Mouse (Mus musculus) bone marrow macrophage, adult 2 months (primary cell): ENCODE measurements at regions not wholly inside any gene's neighbourhood (a gene's known extent, or its start where the extent isn't known, plus 50 kb on each side); places are given as distances from the start of the nearest gene placed in this dataset.

Experiments
- H3K27ac ChIP-seq: 2 replicates; pipeline ENCODE4 v1.5.1; 2012; ENCODE audit warnings: low read depth, low read length; ENCODE audit not compliant: insufficient read depth
- H3K4me1 ChIP-seq: 2 replicates; pipeline ENCODE4 v1.6.1; 2012; ENCODE audit warnings: low read length; ENCODE audit not compliant: control insufficient read depth, insufficient read depth
- H3K4me3 ChIP-seq: 2 replicates; pipeline ENCODE4 v1.5.1; 2012; ENCODE audit warnings: mild to moderate bottlenecking, low read length, moderate library complexity; ENCODE audit not compliant: insufficient read depth
- CTCF ChIP-seq: IDR thresholded peaks from 2 replicates; pipeline ENCODE4 v1.5.1; 2012; ENCODE audit warnings: low read depth, mild to moderate bottlenecking, low read length, moderate library complexity
- POLR2A ChIP-seq: IDR thresholded peaks from 2 replicates; pipeline ENCODE4 v1.6.1; 2012; ENCODE audit warnings: mild to moderate bottlenecking, low read depth, low read length, borderline replicate concordance

- H3K27ac ChIP-seq: no peak overlapping the region
- TF ChIP-seq POLR2A: no peak
- no peak for TF ChIP-seq CTCF
Observed at GRCm38 (mm10) chr5:118815783-118816182, 255.3 kb downstream of the Med13l start.

DNA sequence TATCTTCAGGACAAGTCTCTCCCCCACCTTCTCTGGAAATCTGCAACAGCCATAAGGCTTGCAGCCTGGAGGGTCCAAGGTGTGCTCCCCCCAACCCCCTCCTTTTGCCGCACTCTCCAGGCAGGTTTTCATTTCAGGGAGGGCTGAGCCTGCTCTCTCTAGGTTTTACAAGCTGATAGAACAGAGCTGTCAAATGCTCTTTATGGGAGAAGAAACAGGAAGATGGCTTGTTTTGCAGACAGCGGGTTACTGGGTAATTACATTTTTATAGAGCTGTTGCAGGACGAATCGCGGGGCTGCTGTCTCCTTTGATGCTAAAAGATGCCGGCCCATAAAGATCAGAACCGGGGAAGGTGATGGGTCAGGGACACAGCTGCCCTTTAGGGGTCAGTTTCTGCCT, 257.8 kb downstream of the Med13l start:
- no peak for TF ChIP-seq POLR2A
- TF ChIP-seq CTCF: no peak
- Histone ChIP-seq H3K4me1 (no peaks in the 10 kb centered on the region), H3K27ac (no peak overlapping the region), H3K4me3 (no peak overlapping the region)

More at GRCm38 (mm10) chr5:118815783-118816182, 255.3 kb downstream of the Med13l start:
- Histone ChIP-seq H3K4me1 (no peaks in the 10 kb centered on the region), H3K4me3 (no peak overlapping the region)

- Histone ChIP-seq H3K27ac (no peak overlapping the region), H3K4me3 (no peak overlapping the region), H3K4me1 (no peaks in the 10 kb centered on the region)
- TF ChIP-seq CTCF (no peak), POLR2A (no peak)
Observed at GRCm38 (mm10) chr5:118824791-118825190, 264.3 kb downstream of the Med13l start.

DNA sequence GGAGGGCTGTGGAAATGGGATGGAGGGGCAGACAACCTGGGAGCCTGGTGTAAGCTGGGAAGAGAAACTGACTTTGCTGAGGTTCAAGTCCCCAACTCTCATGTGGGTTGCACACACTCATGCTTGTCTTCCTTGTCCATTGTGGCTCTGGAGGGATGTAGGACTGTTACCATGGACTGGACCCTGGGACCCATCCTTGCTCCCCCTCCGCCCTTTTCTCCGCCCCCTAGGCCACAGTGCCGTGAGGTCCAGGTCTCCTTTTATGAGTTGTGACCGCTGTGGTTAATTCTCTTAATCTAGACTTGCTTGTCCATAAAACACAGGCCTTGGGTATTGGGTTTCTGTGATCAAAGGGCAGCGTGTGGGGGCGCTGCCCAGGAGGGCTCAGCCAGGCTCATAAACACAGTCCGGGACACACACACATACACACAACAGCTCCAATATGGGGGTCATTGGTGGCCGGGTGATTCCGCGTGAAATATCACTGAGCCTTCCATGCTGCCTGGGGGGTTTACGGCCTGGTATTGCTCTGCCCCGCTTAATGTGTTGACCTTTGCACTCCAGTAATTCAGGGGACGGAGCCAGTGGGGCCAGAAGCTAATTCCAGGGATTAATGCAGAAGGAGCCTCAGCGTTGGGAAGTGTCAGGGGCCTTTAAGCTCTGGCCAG, 268.7 kb downstream of the Med13l start:
- no peak for TF ChIP-seq CTCF
- no peak for TF ChIP-seq POLR2A
- Histone ChIP-seq H3K4me3 (no peak overlapping the region), H3K4me1 (no peaks in the 10 kb centered on the region), H3K27ac (no peak overlapping the region)

DNA sequence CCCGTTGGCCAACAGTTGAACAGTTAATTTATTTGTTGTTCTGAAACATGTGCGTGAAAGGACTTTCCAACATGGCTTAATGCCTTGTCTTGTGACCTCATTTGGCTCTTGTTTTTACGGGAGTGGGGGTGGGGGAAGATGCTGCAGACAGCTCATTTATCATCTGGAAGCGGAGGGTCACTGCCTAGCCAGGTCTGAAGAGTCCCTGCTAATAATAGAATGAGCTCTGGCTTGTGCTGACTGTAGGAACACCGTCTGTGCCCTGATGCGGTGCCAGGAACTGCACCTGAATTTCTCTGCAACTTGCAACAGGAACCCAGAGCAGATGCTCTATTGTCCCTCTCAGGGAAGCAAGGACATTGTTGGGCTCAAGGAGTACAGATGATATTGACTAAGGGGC, 272.2 kb downstream of the Med13l start:
- Histone ChIP-seq H3K27ac (no peak overlapping the region), H3K4me3 (no peak overlapping the region), H3K4me1 (no peaks in the 10 kb centered on the region)
- no peak for TF ChIP-seq POLR2A
- no peak for TF ChIP-seq CTCF

GRCm38 (mm10) chr5:118834129-118834528, 273.6 kb downstream of the Med13l start:
- Histone ChIP-seq H3K4me3 (no peak overlapping the region), H3K4me1 (no peaks in the 10 kb centered on the region), H3K27ac (no peak overlapping the region)
- TF ChIP-seq CTCF (no peak), POLR2A (no peak)

DNA sequence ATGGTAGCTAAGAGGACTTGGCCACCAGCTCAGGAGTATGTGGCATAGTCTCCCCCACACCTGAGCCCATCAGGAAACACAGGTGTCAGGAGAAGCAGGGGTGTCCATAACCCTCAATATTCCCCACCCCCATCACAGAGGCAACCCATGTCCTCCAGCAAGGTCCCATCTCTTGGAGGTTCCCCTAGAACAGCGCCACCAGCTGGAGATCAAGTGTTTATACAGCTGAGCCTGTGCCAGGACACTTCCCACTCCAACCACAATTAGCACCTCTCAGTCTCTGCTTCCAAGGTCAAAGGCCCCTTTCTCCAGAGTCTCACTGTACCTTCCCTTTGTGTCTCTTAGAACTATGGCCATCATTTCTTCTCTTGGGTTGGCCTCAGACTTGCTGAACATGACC, 276.5 kb downstream of the Med13l start:
- TF ChIP-seq CTCF (no peak), POLR2A (no peak)
- Histone ChIP-seq H3K27ac (no peak overlapping the region), H3K4me3 (no peak overlapping the region), H3K4me1 (no peaks in the 10 kb centered on the region)

DNA sequence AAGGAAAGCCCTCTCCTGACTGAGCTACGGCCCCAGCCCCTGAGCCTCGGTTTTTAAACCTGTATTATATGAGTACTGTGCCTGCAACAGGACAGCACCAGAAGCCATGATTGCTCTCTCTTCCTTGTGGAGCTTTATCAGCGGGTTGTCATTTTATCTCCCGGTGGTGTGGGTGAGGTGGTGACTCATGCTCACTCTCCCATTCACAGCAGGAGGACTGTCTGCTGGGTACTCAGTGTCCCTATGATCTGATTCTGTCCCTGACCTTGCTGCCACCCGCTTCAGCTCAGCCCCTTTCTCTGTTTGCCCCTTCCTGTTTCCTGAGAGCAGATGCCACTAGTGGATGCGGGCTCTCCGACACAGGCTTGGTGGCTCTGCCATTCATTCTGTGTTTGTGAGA, 277.9 kb downstream of the Med13l start:
- TF ChIP-seq POLR2A: no peak
- TF ChIP-seq CTCF: no peak
- H3K4me1 ChIP-seq: no peaks in the 10 kb centered on the region

DNA sequence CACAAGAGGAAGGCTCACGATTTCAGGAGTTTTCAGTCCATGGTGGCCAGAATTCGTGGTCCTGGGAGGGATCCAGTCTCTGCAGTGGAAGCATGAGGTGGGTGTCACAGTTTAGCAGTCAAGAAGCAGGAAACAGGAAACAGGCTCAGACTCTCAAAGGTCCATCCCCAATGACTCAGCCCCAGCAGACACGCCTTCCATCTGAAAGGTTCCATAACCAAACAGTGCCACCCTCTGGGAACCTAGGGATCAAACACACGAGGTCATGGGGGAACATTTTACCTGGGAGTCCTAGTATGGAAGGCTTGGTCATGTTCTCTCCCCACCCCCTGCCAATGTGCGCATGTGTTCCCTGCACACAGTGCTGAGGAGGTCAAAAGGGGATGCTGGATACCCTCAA, 279.4 kb downstream of the Med13l start:
- Histone ChIP-seq H3K4me3 (no peak overlapping the region), H3K27ac (no peak overlapping the region), H3K4me1 (no peaks in the 10 kb centered on the region)
- TF ChIP-seq CTCF: no peak
- no peak for TF ChIP-seq POLR2A

More for the DNA sequence above, 277.9 kb downstream of the Med13l start:
- Histone ChIP-seq H3K4me3 (no peak overlapping the region), H3K27ac (no peak overlapping the region)

GRCm38 (mm10) chr5:118841210-118842016, 280.9 kb downstream of the Med13l start:
- Histone ChIP-seq H3K4me3 (no peak overlapping the region), H3K4me1 (no peaks in the 10 kb centered on the region), H3K27ac (no peak overlapping the region)
- TF ChIP-seq CTCF (no peak), POLR2A (no peak)
